Mouse (Mus musculus) midbrain, embryonic 13.5 days (tissue): ENCODE data around the gene Olfr231. TPM values are rescaled to one million over a fixed set of nuclear protein-coding genes. Genes with fewer than 3 reads are reported as not detected.

Experiments
- ATAC-seq: fragments of 200-750 bp; cut with Nextera tagmentation; 2 replicates; pipeline ENCODE4 v1.8.0; 2017; ENCODE audit warnings: mild to moderate bottlenecking, moderate TSS enrichment, moderate library complexity
- H3K27ac ChIP-seq: fragments of 300-500 bp; sonication (generic); 2 replicates; pipeline ENCODE4 v1.5.1; 2015; ENCODE audit warnings: inconsistent platforms, mild to moderate bottlenecking, moderate library complexity
- H3K27me3 ChIP-seq: fragments of 300-500 bp; sonication (generic); 2 replicates; pipeline ENCODE4 v1.6.1; 2015; ENCODE audit warnings: mild to moderate bottlenecking, inconsistent platforms
- H3K36me3 ChIP-seq: fragments of 300-500 bp; sonication (generic); 2 replicates; pipeline ENCODE4 v1.6.1; 2015; ENCODE audit warnings: mild to moderate bottlenecking, inconsistent platforms
- H3K4me1 ChIP-seq: fragments of 300-500 bp; sonication (generic); replicated peaks from 2 replicates; pipeline ENCODE4 v1.6.1; 2015; ENCODE audit warnings: inconsistent platforms
- H3K4me2 ChIP-seq: fragments of 300-500 bp; sonication (generic); replicated peaks from 2 replicates; pipeline ENCODE4 v1.6.1; 2015; ENCODE audit warnings: moderate library complexity, mild to moderate bottlenecking, inconsistent platforms
- H3K4me3 ChIP-seq: fragments of 300-500 bp; sonication (generic); replicated peaks from 2 replicates; pipeline ENCODE4 v1.5.1; 2015; ENCODE audit warnings: mild to moderate bottlenecking, inconsistent platforms
- H3K9ac ChIP-seq: fragments of 300-500 bp; sonication (generic); replicated peaks from 2 replicates; pipeline ENCODE4 v1.6.1; 2015; ENCODE audit warnings: mild to moderate bottlenecking, inconsistent platforms
- H3K9me3 ChIP-seq: fragments of 300-500 bp; sonication (generic); 2 replicates; pipeline ENCODE4 v1.6.1; 2016; ENCODE audit warnings: mild to moderate bottlenecking, inconsistent platforms
- whole genome bisulfite sequencing: fragments of 180-500 bp; shearing (Covaris S2); methylation state at CpG from one replicate; pipeline ENCODE4 v1.1.7; 2015; 5-methylcytosine and 5-hydroxymethylcytosine counted together
- polyA plus RNA-seq: library from polyadenylated mRNA; unstranded; fragments of >200 nt; fragmentation: Nextera tagmentation; extraction: Ambion mirVana; gene quantifications from 2 replicates; pipeline ENCODE4 v1.2.1, GENCODE M21; 2015

The Olfr231 gene
- polyA plus RNA-seq, 1 experiment from 2014 or later, result not detected

DNA sequence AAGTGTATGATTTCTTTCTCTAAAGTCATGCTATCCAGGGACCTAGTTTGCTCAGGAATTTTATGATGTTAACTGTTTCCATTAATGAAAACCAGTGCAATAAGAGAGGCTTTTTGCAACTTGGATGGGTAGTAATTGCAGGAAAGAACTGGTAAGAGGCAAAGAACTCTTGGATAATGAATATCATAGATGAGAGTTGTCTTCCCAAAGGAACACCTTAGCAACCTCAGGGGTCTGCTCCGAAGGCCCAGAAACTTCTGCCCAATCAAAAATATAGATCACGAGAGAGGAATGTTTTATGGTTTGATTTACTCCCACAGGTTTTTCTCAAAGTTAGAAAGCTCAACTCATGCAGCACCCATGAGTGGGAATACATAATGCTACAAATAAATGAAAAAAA, 36.9 kb downstream of the Olfr231 start, which contains the start of gene Olfr429:
Gene Olfr429 (plus strand): TSS at position 301 of the 400 bp plus-strand sequence.
- Histone ChIP-seq H3K27me3 (no peaks in the 10 kb centered on the region), H3K9ac (no peak within 1 kb of the TSS), H3K4me1 (no peaks in the 10 kb centered on the region), H3K36me3 (no peaks in the 10 kb centered on the region), H3K4me2 (no peak within 1 kb of the TSS), H3K9me3 (no peaks in the 10 kb centered on the region), H3K4me3 (no peak within 1 kb of the TSS), H3K27ac (no peak within 1 kb of the TSS)
- ATAC-seq, result no peak
- WGBS, result 92% methylated on average over 2 of the region's 2 CpGs

DNA sequence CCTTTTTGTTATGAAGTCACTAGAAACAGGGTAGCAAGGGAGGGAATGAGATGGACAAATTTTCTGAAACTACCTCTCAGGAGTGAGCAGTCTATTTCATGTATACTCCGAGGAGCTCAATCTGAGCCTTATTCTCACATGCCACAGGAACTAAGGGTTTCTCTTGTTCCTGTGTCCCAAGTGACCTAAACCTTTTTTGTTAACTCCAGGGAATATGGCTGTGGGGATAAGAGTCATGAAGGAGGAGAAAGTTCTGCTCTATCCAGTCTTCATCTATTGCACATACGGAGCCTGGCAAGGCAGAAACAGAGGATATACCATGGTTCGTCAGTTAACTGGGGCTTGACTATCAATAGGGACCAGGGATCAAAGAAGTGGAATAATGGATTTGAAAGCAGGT, 54.7 kb downstream of the Olfr231 start, which contains the start of gene Olfr430:
Gene Olfr430 (plus strand): TSS at position 301 of the 400 bp plus-strand sequence.
- no peaks in the 10 kb centered on the region for H3K36me3 ChIP-seq
- no peak within 1 kb of the TSS for H3K9ac ChIP-seq
- H3K4me3 ChIP-seq, result no peak within 1 kb of the TSS
- no peaks in the 10 kb centered on the region for H3K27me3 ChIP-seq
- H3K4me2 ChIP-seq, result no peak within 1 kb of the TSS
- 91% methylated on average over 3 of the region's 3 CpGs for WGBS
- H3K27ac ChIP-seq, result no peak within 1 kb of the TSS
- ATAC-seq, result no peak
- no peaks in the 10 kb centered on the region for H3K9me3 ChIP-seq
- H3K4me1 ChIP-seq, result no peaks in the 10 kb centered on the region

Other genes starting within 250 kb of the Olfr231 start
- 0.24 and 0.32 TPM in 2 replicates for gene Ifi211, start 208.1 kb downstream of the Olfr231 start, polyA plus RNA-seq
- gene Mndal, start 178.7 kb downstream of the Olfr231 start, polyA plus RNA-seq, result 0.48 and 0.99 TPM in 2 replicates
- gene Ifi203, start 178.5 kb downstream of the Olfr231 start, polyA plus RNA-seq, result 0.15 and 0.18 TPM in 2 replicates
- not detected in 2 replicates for gene Ifi202b, start 138.4 kb downstream of the Olfr231 start, polyA plus RNA-seq
- gene Ifi205, start 89.4 kb downstream of the Olfr231 start, polyA plus RNA-seq, result not detected in 2 replicates
- not detected in 2 replicates for gene Olfr433, start 80.5 kb downstream of the Olfr231 start, polyA plus RNA-seq
- not detected in 2 replicates for gene Olfr432, start 72.0 kb downstream of the Olfr231 start, polyA plus RNA-seq
- gene Olfr430, start 54.6 kb downstream of the Olfr231 start, polyA plus RNA-seq, result not detected in 2 replicates
- gene Olfr429, start 36.8 kb downstream of the Olfr231 start, polyA plus RNA-seq, result not detected in 2 replicates
- gene Olfr427, start 24.3 kb downstream of the Olfr231 start, polyA plus RNA-seq, result not detected in 2 replicates
- not detected in 2 replicates for gene Olfr424, start 10.4 kb upstream of the Olfr231 start, polyA plus RNA-seq
- not detected in 2 replicates for gene Olfr420, start 34.5 kb upstream of the Olfr231 start, polyA plus RNA-seq
- 0.12 TPM in 2 replicates for gene Spta1, start 51.6 kb upstream of the Olfr231 start, polyA plus RNA-seq
- gene Olfr419, start 130.9 kb upstream of the Olfr231 start, polyA plus RNA-seq, result not detected in 2 replicates
- not detected in 2 replicates for gene Mptx1, start 209.4 kb upstream of the Olfr231 start, polyA plus RNA-seq
- gene Olfr417, start 244.0 kb upstream of the Olfr231 start, polyA plus RNA-seq, result not detected in 2 replicates